Mouse (Mus musculus): ENCODE measurements around the gene Lima1. TPM values are rescaled to one million over a fixed set of nuclear protein-coding genes. Genes with fewer than 3 reads are reported as not detected.
"Not testable (repeated sequence)": the region's sequence is repeated elsewhere in the genome, so short reads cannot be mapped to it uniquely, and the experiment has no call there.

Gene Lima1
- total RNA-seq, 2 experiments from 2014 or later, result 7.2 to 13.8 TPM

DNA sequence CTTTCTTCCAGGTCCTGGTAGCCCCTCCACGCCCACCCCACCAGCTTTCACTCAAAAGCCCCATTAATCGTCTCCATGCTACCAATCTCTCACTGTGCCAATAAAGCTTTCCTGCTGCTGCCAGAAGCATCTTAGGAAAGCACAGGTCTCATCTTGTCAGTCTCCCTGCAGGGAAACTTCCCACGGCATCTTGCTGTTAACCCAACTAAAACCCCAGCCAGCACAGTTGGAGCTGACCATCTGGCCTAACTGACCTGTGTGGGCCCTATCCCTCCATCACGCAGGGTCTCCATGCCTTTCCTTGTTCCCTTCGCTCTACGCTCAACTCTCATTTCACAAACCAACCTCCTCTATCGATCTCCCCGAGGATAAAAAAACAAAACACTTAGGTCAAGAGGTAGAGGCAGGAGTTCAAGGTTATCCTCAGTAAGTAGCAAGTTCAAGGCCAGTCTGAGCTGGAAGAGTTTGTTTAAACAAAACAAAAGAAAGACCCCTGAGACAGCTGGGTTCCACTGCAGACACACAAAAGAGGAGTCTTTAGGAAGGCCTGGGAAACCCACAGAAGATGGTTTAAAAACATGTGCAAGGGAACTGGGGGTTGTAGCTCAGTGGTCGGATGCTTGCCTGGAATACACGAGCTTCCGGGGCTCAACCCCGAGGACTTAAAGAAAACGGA, 36.0 kb downstream of the Lima1 start:
- ATAC-seq (replicated peaks; ENCODE audit: poor library complexity, severe bottlenecking), result no peak

- no peak for ATAC-seq (replicated peaks; ENCODE audit: poor library complexity, severe bottlenecking)
These were observed 37.7 kb downstream of the Lima1 start for GRCm38 (mm10) chr15:99837561-99837960.

GRCm38 (mm10) chr15:99835191-99835590, 40.1 kb downstream of the Lima1 start:
- peak; percentile 40; the same call in 1 of the 2 replicates for ATAC-seq (replicated peaks; ENCODE audit: poor library complexity, severe bottlenecking)

- no peak for ATAC-seq (replicated peaks; ENCODE audit: poor library complexity, severe bottlenecking)
These were observed 40.6 kb downstream of the Lima1 start for GRCm38 (mm10) chr15:99834681-99835080.

DNA sequence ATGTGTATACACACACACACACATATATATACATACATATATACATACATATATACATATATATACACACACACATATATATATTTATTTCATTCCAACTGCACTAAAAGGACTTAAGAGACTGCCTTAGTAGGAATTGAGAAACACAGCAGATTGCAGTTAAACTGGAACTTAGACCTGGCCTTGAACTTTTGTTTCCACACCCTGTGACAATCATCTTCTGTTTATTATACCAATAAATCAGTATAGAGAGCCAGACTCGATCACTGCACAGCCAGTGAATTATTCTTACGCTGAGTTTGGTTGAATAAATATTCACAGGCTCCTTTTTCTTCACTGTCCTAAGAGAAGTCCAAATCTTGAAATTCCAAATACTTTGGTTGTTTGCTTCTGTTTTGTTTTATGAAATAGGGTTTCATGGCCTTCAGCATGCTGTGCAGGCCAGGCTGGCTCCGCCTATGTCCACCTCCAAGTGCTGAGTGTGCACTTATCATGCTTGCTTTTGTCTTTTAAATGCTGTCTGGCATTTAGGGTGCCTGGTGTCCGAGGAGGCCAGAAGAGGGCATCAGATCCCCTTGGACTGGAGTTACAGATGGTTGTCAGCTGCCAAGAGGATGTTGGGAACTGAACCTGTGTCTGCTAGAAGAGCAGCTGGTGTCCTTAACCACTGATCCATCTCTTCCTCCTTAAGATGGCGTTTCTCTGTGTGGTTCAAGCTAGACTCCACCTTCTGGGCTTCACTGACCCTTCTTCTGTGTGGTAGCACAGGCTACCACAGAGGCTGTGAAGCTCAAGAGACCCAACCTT, 41.4 kb downstream of the Lima1 start:
- ATAC-seq (replicated peaks; ENCODE audit: poor library complexity, severe bottlenecking), result no peak

- ATAC-seq (replicated peaks; ENCODE audit: poor library complexity, severe bottlenecking), result no peak
These were observed 43.7 kb downstream of the Lima1 start for GRCm38 (mm10) chr15:99831535-99831934.

- no peak for ATAC-seq (replicated peaks; ENCODE audit: poor library complexity, severe bottlenecking)
These were observed 47.2 kb downstream of the Lima1 start for GRCm38 (mm10) chr15:99828061-99828460.

- no peak for ATAC-seq (replicated peaks; ENCODE audit: poor library complexity, severe bottlenecking)
These were observed 48.9 kb downstream of the Lima1 start for GRCm38 (mm10) chr15:99826210-99826888.

GRCm38 (mm10) chr15:99825211-99825610, 50.0 kb downstream of the Lima1 start:
- no peak for ATAC-seq (replicated peaks; ENCODE audit: poor library complexity, severe bottlenecking)

DNA sequence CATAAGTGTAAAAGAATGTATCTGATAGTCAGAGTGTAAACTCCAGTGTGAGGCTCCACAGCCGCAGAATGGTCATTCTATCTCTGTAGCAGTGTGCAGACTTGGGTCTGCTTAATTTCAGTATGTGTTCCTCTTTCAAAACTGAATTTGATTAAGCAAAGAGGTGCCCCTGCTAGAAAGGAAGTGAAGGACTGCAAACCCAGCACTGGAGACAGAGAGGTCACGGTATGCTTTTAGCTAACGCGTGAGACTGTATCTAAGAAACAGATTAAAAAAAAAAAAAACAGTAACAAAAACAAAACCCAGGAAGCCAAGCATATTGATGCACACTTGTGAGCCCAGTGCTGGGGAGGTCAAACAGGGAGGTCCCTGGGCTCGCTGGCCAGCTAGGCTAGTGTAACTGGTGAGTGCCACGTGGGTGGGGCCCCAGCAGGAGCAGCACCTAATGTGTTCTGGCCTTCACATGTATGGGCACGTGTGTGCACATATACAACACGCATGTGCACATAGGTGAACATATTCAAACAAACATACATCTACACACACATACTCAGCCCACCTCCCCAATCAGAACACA, 51.8 kb downstream of the Lima1 start:
- peak; percentile 57 for ATAC-seq (replicated peaks; ENCODE audit: poor library complexity, severe bottlenecking)

- ATAC-seq (replicated peaks; ENCODE audit: poor library complexity, severe bottlenecking), result not testable (repeated sequence)
These were observed 52.8 kb downstream of the Lima1 start for GRCm38 (mm10) chr15:99822501-99822900.

- peak; percentile 87 for ATAC-seq (replicated peaks; ENCODE audit: poor library complexity, severe bottlenecking)
These were observed 55.5 kb downstream of the Lima1 start for GRCm38 (mm10) chr15:99819621-99820279.

GRCm38 (mm10) chr15:99819109-99819440, 56.2 kb downstream of the Lima1 start:
- no peak for ATAC-seq (replicated peaks; ENCODE audit: poor library complexity, severe bottlenecking)

GRCm38 (mm10) chr15:99818321-99819108, 56.7 kb downstream of the Lima1 start:
- ATAC-seq (replicated peaks; ENCODE audit: poor library complexity, severe bottlenecking), result no peak

- no peak for ATAC-seq (replicated peaks; ENCODE audit: poor library complexity, severe bottlenecking)
These were observed 57.7 kb downstream of the Lima1 start for GRCm38 (mm10) chr15:99817343-99818235.

DNA sequence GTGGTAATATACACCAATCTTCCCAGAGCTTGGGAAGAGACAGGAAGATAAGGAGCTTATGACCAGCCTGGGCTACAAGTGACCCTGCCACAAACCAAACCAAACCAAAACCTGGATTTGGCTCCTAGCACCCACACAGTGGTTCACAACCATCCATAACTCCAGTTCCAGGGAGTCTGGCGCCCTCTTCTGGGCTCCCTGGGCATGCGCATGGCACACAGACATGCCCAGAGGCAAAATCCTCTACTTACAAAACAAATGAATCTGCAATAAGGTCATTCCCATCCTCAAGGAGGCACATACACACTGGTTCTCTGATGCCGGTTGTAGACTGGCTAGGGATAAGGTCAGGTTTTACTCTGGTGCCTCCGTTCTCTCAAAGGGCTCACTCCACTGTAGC, 59.3 kb downstream of the Lima1 start:
- ATAC-seq (replicated peaks; ENCODE audit: poor library complexity, severe bottlenecking), result no peak

DNA sequence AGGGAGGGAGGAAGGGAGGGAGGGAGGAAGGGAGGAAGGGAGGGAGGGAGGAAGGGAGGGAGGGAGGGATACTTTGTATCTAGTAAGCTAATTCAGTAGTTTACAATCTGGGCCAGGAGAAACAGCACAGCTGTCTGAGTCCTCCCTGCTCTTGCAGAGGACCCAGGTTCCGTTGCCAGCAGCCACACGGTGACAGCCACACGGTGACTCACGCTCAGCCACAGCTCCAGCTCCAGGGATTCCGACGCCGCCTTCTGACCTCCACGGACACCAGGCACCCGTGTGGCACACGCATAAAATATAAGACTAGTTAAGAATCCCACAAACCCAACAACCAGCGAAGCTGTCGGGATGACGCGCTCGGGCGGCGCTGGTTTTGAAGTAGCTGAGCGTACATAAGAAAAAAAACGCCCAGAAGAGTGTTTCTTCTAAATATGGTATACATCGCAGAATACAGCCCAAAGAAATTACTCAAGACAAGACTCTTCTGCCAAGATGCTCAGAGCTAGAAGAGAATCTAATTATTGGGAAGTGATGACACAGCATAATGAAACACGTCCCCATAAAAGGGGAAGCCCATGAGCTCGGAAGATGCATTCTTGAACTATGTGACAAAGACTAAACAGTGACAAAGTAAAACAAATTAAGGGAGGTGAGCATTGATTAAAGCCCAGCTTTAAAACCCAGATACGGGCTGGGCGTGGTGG, 60.5 kb downstream of the Lima1 start:
- peak; percentile 88 for ATAC-seq (replicated peaks; ENCODE audit: poor library complexity, severe bottlenecking)

GRCm38 (mm10) chr15:99813639-99814038, 61.6 kb downstream of the Lima1 start:
- no peak for ATAC-seq (replicated peaks; ENCODE audit: poor library complexity, severe bottlenecking)
